Comparison of ENCODE assay signal across 8 mouse cellular contexts in genomic region chr1:179476461-179477156, GRCm38 (mm10). TPM values are rescaled to one million over a fixed set of nuclear protein-coding genes. Genes with fewer than 3 reads are reported as not detected.
DNase-seq lines count a peak whose midpoint lies in the region; ATAC-seq lines count a peak whose summit lies in the region.

No protein-coding gene starts in this region.

- DNase-seq in forebrain, embryonic 11.5 days (ENCODE audit: low spot score): peak; percentile 56
- DNase-seq in forebrain, embryonic 10.5 days (ENCODE audit: extremely low spot score, low spot score): no peak
- DNase-seq in 416B (ENCODE audit: low read depth): peak; percentile 12
- no peak for DNase-seq in layer of hippocampus, adult 9-10 months (ENCODE audit: low spot score)
- no peak for DNase-seq in gastrocnemius, postnatal 4 days (ENCODE audit: low spot score in 2 of 2)
- no peak for DNase-seq in urinary bladder, adult 18-20 months (ENCODE audit: low spot score in 2 of 2)

- no peaks in the 10 kb centered on the region for H3K36me3 ChIP-seq in forebrain, embryonic 11.5 days (ENCODE audit: control insufficient read depth, insufficient read depth, low read length)
- H3K36me3 ChIP-seq in forebrain, embryonic 10.5 days (replicated peaks): peaks cover 13% of the 10 kb centered on the region
- H3K36me3 ChIP-seq in embryonic facial prominence, embryonic 13.5 days: peaks cover 14% of the 10 kb centered on the region
- H3K36me3 ChIP-seq in kidney, embryonic 16.5 days (ENCODE audit: insufficient read depth, low read length): peaks cover 14% of the 10 kb centered on the region

- H3K9me3 ChIP-seq in forebrain, embryonic 11.5 days (ENCODE audit: control insufficient read depth, low read length): no peaks in the 10 kb centered on the region
- peaks cover 11% of the 10 kb centered on the region for H3K9me3 ChIP-seq in forebrain, embryonic 10.5 days
- H3K9me3 ChIP-seq in embryonic facial prominence, embryonic 13.5 days: peaks cover 14% of the 10 kb centered on the region
- H3K9me3 ChIP-seq in kidney, embryonic 16.5 days (ENCODE audit: low read length): peaks cover 16% of the 10 kb centered on the region

- no peaks in the 10 kb centered on the region for H3K27me3 ChIP-seq in forebrain, embryonic 11.5 days (ENCODE audit: control insufficient read depth, insufficient read depth, low read length)
- no peaks in the 10 kb centered on the region for H3K27me3 ChIP-seq in forebrain, embryonic 10.5 days (ENCODE audit: poor library complexity, severe bottlenecking)
- H3K27me3 ChIP-seq in embryonic facial prominence, embryonic 13.5 days: no peaks in the 10 kb centered on the region
- no peaks in the 10 kb centered on the region for H3K27me3 ChIP-seq in kidney, embryonic 16.5 days (ENCODE audit: insufficient read depth, low read length)

- no peak overlapping the region for H3K9ac ChIP-seq in forebrain, embryonic 11.5 days (ENCODE audit: low read length)
- H3K9ac ChIP-seq in embryonic facial prominence, embryonic 13.5 days: no peak overlapping the region
- no peak overlapping the region for H3K9ac ChIP-seq in kidney, embryonic 16.5 days (replicated peaks; ENCODE audit: low read length)

- H3K27ac ChIP-seq in forebrain, embryonic 11.5 days (ENCODE audit: low read depth, low read length): no peak overlapping the region
- H3K27ac ChIP-seq in forebrain, embryonic 10.5 days: no peak overlapping the region
- H3K27ac ChIP-seq in embryonic facial prominence, embryonic 13.5 days: peak overlapping the region; percentile 22; the same call in 1 of the 2 replicates
- H3K27ac ChIP-seq in kidney, embryonic 16.5 days (ENCODE audit: low read length): no peak overlapping the region

- no peak overlapping the region for H3K4me3 ChIP-seq in forebrain, embryonic 11.5 days (ENCODE audit: low read depth, low read length)
- H3K4me3 ChIP-seq in forebrain, embryonic 10.5 days: no peak overlapping the region
- H3K4me3 ChIP-seq in embryonic facial prominence, embryonic 13.5 days: no peak overlapping the region
- H3K4me3 ChIP-seq in kidney, embryonic 16.5 days (ENCODE audit: low read length): no peak overlapping the region

- 69% methylated on average over 6 of the region's 6 CpGs for WGBS in forebrain, embryonic 11.5 days
- WGBS in forebrain, embryonic 10.5 days: 69% methylated on average over 6 of the region's 6 CpGs
- 58% methylated on average over 6 of the region's 6 CpGs for whole genome bisulfite sequencing in embryonic facial prominence, embryonic 13.5 days
- WGBS in kidney, embryonic 16.5 days: 27% methylated on average over 6 of the region's 6 CpGs

- no peaks in the 10 kb centered on the region for H3K4me1 ChIP-seq in forebrain, embryonic 11.5 days (replicated peaks; ENCODE audit: control insufficient read depth, insufficient read depth, low read length)
- peaks cover 5% of the 10 kb centered on the region; the same call in 1 of the 2 replicates for H3K4me1 ChIP-seq in forebrain, embryonic 10.5 days
- H3K4me1 ChIP-seq in embryonic facial prominence, embryonic 13.5 days: peaks cover 29% of the 10 kb centered on the region
- H3K4me1 ChIP-seq in kidney, embryonic 16.5 days (ENCODE audit: insufficient read depth, low read length): peaks cover 17% of the 10 kb centered on the region

- ATAC-seq in forebrain, embryonic 11.5 days (replicated peaks; ENCODE audit: low FRiP score): 0 out of 2 replicates have a peak, but pooled peaks have one; percentile 61
- ATAC-seq in embryonic facial prominence, embryonic 13.5 days (ENCODE audit: insufficient number of reproducible peaks, insufficient read depth, low FRiP score, low TSS enrichment, low read depth): no peak
- ATAC-seq in kidney, embryonic 16.5 days (ENCODE audit: low FRiP score, low TSS enrichment): peak; percentile 76; the same call in 1 of the 2 replicates

- H3K4me2 ChIP-seq in forebrain, embryonic 11.5 days (ENCODE audit: low read depth, low read length, severe bottlenecking): no peak overlapping the region
- no peak overlapping the region for H3K4me2 ChIP-seq in embryonic facial prominence, embryonic 13.5 days
- no peak overlapping the region for H3K4me2 ChIP-seq in kidney, embryonic 16.5 days (replicated peaks; ENCODE audit: low read depth, low read length)

RNA-seq across cellular contexts. Expression of gene Smyd3, which starts 41.2 kb away (rescaled TPM):
- 14.1 and 16.1 TPM in 2 replicates for polyA plus RNA-seq in forebrain, embryonic 11.5 days (2014; fragmentation: Nextera tagmentation; extraction: Ambion mirVana)
- 14.7 and 18.0 TPM in 2 replicates for polyA plus RNA-seq in forebrain, embryonic 10.5 days (2016; fragmentation: Nextera tagmentation; extraction: Ambion mirVana)
- 30.1 and 31.4 TPM in 2 replicates for polyA plus RNA-seq in embryonic facial prominence, embryonic 13.5 days (2015; fragmentation: Nextera tagmentation; extraction: Ambion mirVana)
- polyA plus RNA-seq in kidney, embryonic 16.5 days (2015; fragmentation: Nextera tagmentation; extraction: Ambion mirVana): 20.2 and 21.4 TPM in 2 replicates
- 1 to 10 TPM; 7.8 TPM for total RNA-seq in gastrocnemius, postnatal 4 days (2021)

Comparison
In these comparisons a context has a peak if more than half of its experiments do, and no peak if none do; other contexts are left out.
1. DNase-seq: peak in forebrain, embryonic 11.5 days (single experiment) and 416B (single experiment); none in forebrain, embryonic 10.5 days (single experiment), layer of hippocampus, adult 9-10 months (single experiment), gastrocnemius, postnatal 4 days (0 of 2) and urinary bladder, adult 18-20 months (0 of 2).